Mouse (Mus musculus) cerebellum, adult 2 months (tissue): Measurements from ENCODE around the gene Gcfc2.

Source experiments
- CTCF ChIP-seq: fragments of 200-500 bp; IDR thresholded peaks from 2 replicates; pipeline ENCODE4 v1.5.1; 2011; ENCODE audit warnings: low read depth, mild to moderate bottlenecking, control low read depth, low read length, moderate library complexity, borderline replicate concordance; ENCODE audit not compliant: insufficient read depth
- POLR2A ChIP-seq: fragments of 200-500 bp; IDR thresholded peaks from 2 replicates; pipeline ENCODE4 v1.6.1; 2011; ENCODE audit warnings: low read length, control low read depth, borderline replicate concordance; ENCODE audit not compliant: insufficient read depth

- TF ChIP-seq POLR2A (no peak), CTCF (no peak)
These were observed 18.2 kb downstream of the Gcfc2 start for GRCm38 (mm10) chr6:81941718-81942117.
